Mouse (Mus musculus) kidney, adult 2 months (tissue): ENCODE measurements around the gene Lpp. TPM values are rescaled to one million over a fixed set of nuclear protein-coding genes. Genes with fewer than 3 reads are reported as not detected.

Experiments used
- DNase-seq: peaks from one replicate; pipeline ENCODE4 v3.0.0; 2021
- H3K27ac ChIP-seq: fragments of 200-500 bp; 2 replicates; pipeline ENCODE4 v1.5.1; 2012; ENCODE audit warnings: low read depth, low read length, control low read depth, inconsistent platforms; ENCODE audit not compliant: insufficient read depth
- H3K27me3 ChIP-seq: fragments of 200-500 bp; replicated peaks from 2 replicates; pipeline ENCODE4 v1.6.1; 2012; ENCODE audit warnings: mild to moderate bottlenecking, moderate library complexity, low read length, inconsistent platforms; ENCODE audit not compliant: control insufficient read depth, insufficient read depth
- H3K36me3 ChIP-seq: fragments of 200-500 bp; 2 replicates; pipeline ENCODE4 v1.6.1; 2012; ENCODE audit warnings: mild to moderate bottlenecking, moderate library complexity, low read length, inconsistent platforms; ENCODE audit not compliant: control insufficient read depth, insufficient read depth
- H3K4me1 ChIP-seq: fragments of 200-500 bp; 2 replicates; pipeline ENCODE4 v1.6.1; 2011; ENCODE audit warnings: low read length; ENCODE audit not compliant: control insufficient read depth, insufficient read depth
- H3K4me3 ChIP-seq: fragments of 200-500 bp; 2 replicates; pipeline ENCODE4 v1.5.1; 2011; ENCODE audit warnings: mild to moderate bottlenecking, low read depth, low read length, control low read depth; ENCODE audit not compliant: insufficient read depth
- CTCF ChIP-seq: fragments of 200-500 bp; conservative IDR thresholded peaks from 2 replicates; pipeline ENCODE4 v1.5.1; 2011; ENCODE audit warnings: low read depth, mild to moderate bottlenecking, control low read depth, low read length, moderate library complexity, mixed read lengths; ENCODE audit not compliant: insufficient read depth, insufficient read length
- POLR2A ChIP-seq: fragments of 200-500 bp; IDR thresholded peaks from one replicate; pipeline ENCODE4 v1.6.1; 2011; ENCODE audit warnings: low read depth, low read length, control low read depth
- WGBS: fragments of 180-500 bp; shearing (Covaris S2); methylation state at CpG from one replicate; pipeline ENCODE4 v1.1.7; 2018; 5-methylcytosine and 5-hydroxymethylcytosine counted together
- polyA plus RNA-seq: library from polyadenylated mRNA; depleted of rRNA; stranded (reverse); fragments of >200 nt; gene quantifications from 2 replicates; pipeline ENCODE4 v1.2.3, GENCODE M21; 2012

Gene Lpp
- polyA plus RNA-seq, 1 experiment, result 15.9 TPM

DNA sequence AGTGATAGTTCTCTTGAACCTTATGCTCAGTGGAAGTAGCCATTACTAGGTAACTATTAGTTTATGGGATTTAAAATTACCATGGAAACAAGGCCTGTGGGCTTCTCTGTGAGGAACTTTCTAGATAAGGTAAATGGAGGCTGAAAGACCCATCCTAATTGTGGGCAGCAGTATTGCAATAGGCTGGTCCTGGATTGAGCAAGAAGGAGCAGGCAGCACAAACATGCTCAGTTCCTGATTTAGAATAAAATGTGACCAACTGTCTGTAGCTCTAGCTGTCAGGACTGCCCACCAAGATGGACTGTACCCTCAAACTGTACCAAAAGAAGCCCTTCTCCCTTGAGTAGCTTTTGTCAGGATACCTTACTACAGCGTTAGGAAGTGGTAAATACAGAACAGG lies 392.3 kb downstream of the Lpp start:
- 94% methylated on average over 1 of the region's 1 CpGs for WGBS

DNA sequence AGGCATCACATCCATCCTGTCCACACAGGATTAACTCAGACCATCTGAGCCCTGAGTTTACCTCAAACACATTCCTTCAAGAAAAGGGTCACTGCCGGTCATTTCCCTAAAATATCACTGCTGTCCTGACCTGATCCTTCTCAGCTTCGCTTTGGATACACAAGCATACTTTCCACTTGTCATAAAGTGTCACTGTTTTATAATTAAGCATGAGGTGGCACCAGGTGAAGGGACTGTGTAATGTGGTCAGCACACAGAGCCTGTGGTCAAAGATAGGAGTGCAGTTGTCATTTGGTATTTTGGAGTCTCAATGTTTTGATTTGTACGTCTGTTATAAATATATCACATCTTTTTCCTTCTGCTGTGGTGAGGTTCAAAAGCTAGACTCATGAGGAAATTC lies 395.7 kb downstream of the Lpp start:
- H3K4me1 ChIP-seq, result no peaks in the 10 kb centered on the region
- H3K27me3 ChIP-seq, result no peaks in the 10 kb centered on the region
- WGBS, result 86% methylated on average over 3 of the region's 3 CpGs
- no peak for DNase-seq
- no peak for TF ChIP-seq CTCF
- TF ChIP-seq POLR2A, result no peak
- H3K36me3 ChIP-seq, result no peaks in the 10 kb centered on the region
- no peak overlapping the region for H3K4me3 ChIP-seq
- no peak overlapping the region for H3K27ac ChIP-seq

More for the DNA sequence above, 392.3 kb downstream of the Lpp start:
- Histone ChIP-seq H3K27ac (no peak overlapping the region), H3K4me3 (no peak overlapping the region), H3K36me3 (no peaks in the 10 kb centered on the region), H3K27me3 (no peaks in the 10 kb centered on the region), H3K4me1 (no peaks in the 10 kb centered on the region; the same call in 1 of the 2 replicates)
- DNase-seq, result no peak
- TF ChIP-seq CTCF, result no peak
- TF ChIP-seq POLR2A, result no peak

GRCm38 (mm10) chr16:24791387-24791786 lies 398.1 kb downstream of the Lpp start:
- H3K4me3 ChIP-seq, result no peak overlapping the region
- H3K27ac ChIP-seq, result no peak overlapping the region
- no peak for DNase-seq
- H3K4me1 ChIP-seq, result no peaks in the 10 kb centered on the region
- H3K27me3 ChIP-seq, result no peaks in the 10 kb centered on the region
- WGBS, result 95% methylated on average over 1 of the region's 1 CpGs
- no peak for TF ChIP-seq POLR2A
- no peak for TF ChIP-seq CTCF
- H3K36me3 ChIP-seq, result no peaks in the 10 kb centered on the region

GRCm38 (mm10) chr16:24791984-24792383 lies 398.7 kb downstream of the Lpp start:
- WGBS, result 92% methylated on average over 4 of the region's 4 CpGs
- no peak for DNase-seq
- H3K27ac ChIP-seq, result no peak overlapping the region
- no peak overlapping the region for H3K4me3 ChIP-seq
- no peaks in the 10 kb centered on the region for H3K4me1 ChIP-seq
- no peaks in the 10 kb centered on the region for H3K27me3 ChIP-seq
- no peaks in the 10 kb centered on the region for H3K36me3 ChIP-seq
- TF ChIP-seq POLR2A (no peak), CTCF (no peak)

- H3K27ac ChIP-seq, result no peak overlapping the region
- WGBS, result 89% methylated on average over 4 of the region's 4 CpGs
- TF ChIP-seq CTCF (no peak), POLR2A (no peak)
- no peak overlapping the region for H3K4me3 ChIP-seq
- DNase-seq, result no peak
- no peaks in the 10 kb centered on the region for H3K4me1 ChIP-seq
- no peaks in the 10 kb centered on the region for H3K36me3 ChIP-seq
- H3K27me3 ChIP-seq, result no peaks in the 10 kb centered on the region
Measured at GRCm38 (mm10) chr16:24792836-24793235, 399.5 kb downstream of the Lpp start.

DNA sequence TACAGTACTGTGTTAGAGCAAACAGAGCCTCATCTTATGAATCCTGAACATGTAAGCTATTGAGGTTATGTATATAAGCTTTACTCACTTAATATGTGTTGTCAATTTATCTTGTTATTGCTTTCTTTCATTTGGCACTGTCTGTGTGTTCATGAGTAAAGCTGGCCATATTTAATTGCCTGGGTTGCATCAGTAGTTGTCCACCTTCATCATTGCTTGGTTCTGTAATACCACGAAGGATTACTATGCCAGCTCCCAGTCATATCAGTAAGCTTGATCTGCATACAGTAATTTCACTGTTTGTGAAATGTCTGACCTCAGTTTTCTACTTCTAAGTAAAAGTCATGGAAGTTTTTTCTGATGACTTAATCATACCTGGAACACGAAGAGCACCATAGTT lies 401.4 kb downstream of the Lpp start:
- no peak overlapping the region for H3K27ac ChIP-seq
- no peak for DNase-seq
- no peak for TF ChIP-seq POLR2A
- TF ChIP-seq CTCF, result no peak
- H3K4me3 ChIP-seq, result no peak overlapping the region
- H3K4me1 ChIP-seq, result no peaks in the 10 kb centered on the region
- H3K27me3 ChIP-seq, result no peaks in the 10 kb centered on the region
- WGBS, result 80% methylated on average over 2 of the region's 2 CpGs
- H3K36me3 ChIP-seq, result no peaks in the 10 kb centered on the region

- Histone ChIP-seq H3K4me1 (no peaks in the 10 kb centered on the region), H3K27ac (no peak overlapping the region), H3K36me3 (no peaks in the 10 kb centered on the region), H3K4me3 (no peak overlapping the region), H3K27me3 (no peaks in the 10 kb centered on the region)
- TF ChIP-seq CTCF, result no peak
- TF ChIP-seq POLR2A, result no peak
- 83% methylated on average over 4 of the region's 4 CpGs for WGBS
- DNase-seq, result no peak
Measured at GRCm38 (mm10) chr16:24801355-24801754, 408.0 kb downstream of the Lpp start.

- TF ChIP-seq CTCF (no peak), POLR2A (no peak)
- H3K36me3 ChIP-seq, result no peaks in the 10 kb centered on the region
- H3K27me3 ChIP-seq, result no peaks in the 10 kb centered on the region
- H3K27ac ChIP-seq, result no peak overlapping the region
- WGBS, result 89% methylated on average over 1 of the region's 1 CpGs
- H3K4me3 ChIP-seq, result no peak overlapping the region
- DNase-seq, result no peak
- H3K4me1 ChIP-seq, result no peaks in the 10 kb centered on the region
Measured at GRCm38 (mm10) chr16:24801780-24802179, 408.5 kb downstream of the Lpp start.
